Mouse (Mus musculus) ES-E14 (cell line): ENCODE results near the gene Gm20481.
"Not testable (repeated sequence)": the region's sequence is repeated elsewhere in the genome, so short reads cannot be mapped to it uniquely, and the experiment has no call there.

Experiments
- HCFC1 ChIP-seq: IDR thresholded peaks from 2 replicates; pipeline ENCODE4 v1.6.1; 2012; ENCODE audit warnings: low read length, inconsistent platforms, borderline replicate concordance; ENCODE audit not compliant: insufficient read depth
- MAFK ChIP-seq: IDR thresholded peaks from 2 replicates; pipeline ENCODE4 v1.6.1; 2014; ENCODE audit warnings: mild to moderate bottlenecking, low read depth, low read length, inconsistent platforms; ENCODE audit not compliant: insufficient read depth
- ZNF384 ChIP-seq: IDR thresholded peaks from 2 replicates; pipeline ENCODE4 v1.6.1; 2012; ENCODE audit warnings: low read depth, low read length, inconsistent platforms

DNA sequence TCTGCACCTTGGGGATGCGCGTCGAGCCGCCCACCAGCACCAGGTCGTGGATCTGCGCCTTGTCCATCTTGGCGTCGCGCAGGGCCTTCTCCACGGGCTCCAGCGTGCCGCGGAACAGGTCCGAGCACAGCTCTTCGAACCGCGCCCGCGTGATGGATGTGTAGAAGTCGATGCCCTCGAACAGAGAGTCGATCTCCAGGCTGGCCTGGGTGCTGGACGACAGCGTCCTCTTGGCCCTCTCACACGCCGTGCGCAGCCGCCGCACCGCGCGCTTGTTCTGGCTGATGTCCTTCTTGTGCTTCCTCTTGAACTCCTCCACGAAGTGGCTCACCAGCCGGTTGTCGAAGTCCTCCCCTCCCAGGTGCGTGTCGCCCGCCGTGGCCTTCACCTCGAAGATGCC is 11.7 kb upstream of the Gm20481 start:
- not testable (repeated sequence) for TF ChIP-seq HCFC1, ZNF384, MAFK
